Mouse (Mus musculus) heart, postnatal 0 days (tissue): ENCODE results near the gene Pgap1. TPM values are rescaled to one million over a fixed set of nuclear protein-coding genes. Genes with fewer than 3 reads are reported as not detected.

ENCODE experiments used
- ATAC-seq: fragments of 200-750 bp; cut with Nextera tagmentation; 2 replicates; pipeline ENCODE4 v1.8.0; 2017; ENCODE audit warnings: low read depth, moderate number of reproducible peaks, moderate library complexity; ENCODE audit not compliant: insufficient read depth
- DNase-seq: peaks from one replicate; pipeline ENCODE4 v3.0.0-alpha.2; 2016; ENCODE audit warnings: low spot score
- H3K27ac ChIP-seq: fragments of 300-500 bp; sonication (generic); 2 replicates; pipeline ENCODE4 v1.5.1; 2014; ENCODE audit warnings: low read depth, mild to moderate bottlenecking
- H3K27me3 ChIP-seq: fragments of 300-500 bp; sonication (generic); 2 replicates; pipeline ENCODE4 v1.6.1; 2014; ENCODE audit warnings: low read length, mixed read lengths; ENCODE audit not compliant: control insufficient read depth, insufficient read depth
- H3K36me3 ChIP-seq: fragments of 300-500 bp; sonication (generic); replicated peaks from 2 replicates; pipeline ENCODE4 v1.6.1; 2014; ENCODE audit warnings: low read length, mixed read lengths; ENCODE audit not compliant: control insufficient read depth, insufficient read depth
- H3K4me1 ChIP-seq: fragments of 300-500 bp; sonication (generic); 2 replicates; pipeline ENCODE4 v1.6.1; 2014; ENCODE audit warnings: antibody characterized with exemption; ENCODE audit not compliant: control insufficient read depth, insufficient read depth
- H3K4me2 ChIP-seq: fragments of 300-500 bp; sonication (generic); 2 replicates; pipeline ENCODE4 v1.6.1; 2014; ENCODE audit warnings: low read depth, mild to moderate bottlenecking, low read length, moderate library complexity
- H3K4me3 ChIP-seq: fragments of 300-500 bp; sonication (generic); 2 replicates; pipeline ENCODE4 v1.5.1; 2014; ENCODE audit warnings: low read depth, low read length
- H3K9ac ChIP-seq: fragments of 300-500 bp; sonication (generic); replicated peaks from 2 replicates; pipeline ENCODE4 v1.6.1; 2014; ENCODE audit warnings: low read depth, low read length, mixed read lengths
- H3K9me3 ChIP-seq: fragments of 300-500 bp; sonication (generic); replicated peaks from 2 replicates; pipeline ENCODE4 v1.6.1; 2016; ENCODE audit warnings: low read length; ENCODE audit not compliant: control insufficient read depth
- CTCF ChIP-seq: IDR thresholded peaks from 2 replicates; pipeline ENCODE4 v1.5.1; 2016; ENCODE audit warnings: antibody characterized with exemption, control low read depth, low read depth
- EP300 ChIP-seq: IDR thresholded peaks from 2 replicates; pipeline ENCODE4 v1.6.1; 2016; ENCODE audit warnings: antibody characterized with exemption, low read depth
- WGBS: fragments of 180-500 bp; shearing (Covaris S2); extraction: QIAGEN DNeasy Blood & Tissue Kit; methylation state at CpG from one replicate; pipeline ENCODE4 v1.1.7; 2014; 5-methylcytosine and 5-hydroxymethylcytosine counted together
- polyA plus RNA-seq: library from polyadenylated mRNA; unstranded; fragments of >200 nt; fragmentation: Nextera tagmentation; extraction: Ambion mirVana; gene quantifications from 2 replicates; pipeline ENCODE4 v1.2.1, GENCODE M21; 2015
- total RNA-seq: library from RNA; depleted of rRNA; stranded (reverse); fragments of >200 nt; gene quantifications from 2 replicates; pipeline ENCODE4 v1.2.3, GENCODE M21; 2014; ENCODE audit warnings: low replicate concordance

Pgap1 gene
- total and polyA plus RNA-seq, 2 experiments from 2014 or later, result 1.3 to 1.6 TPM

DNA sequence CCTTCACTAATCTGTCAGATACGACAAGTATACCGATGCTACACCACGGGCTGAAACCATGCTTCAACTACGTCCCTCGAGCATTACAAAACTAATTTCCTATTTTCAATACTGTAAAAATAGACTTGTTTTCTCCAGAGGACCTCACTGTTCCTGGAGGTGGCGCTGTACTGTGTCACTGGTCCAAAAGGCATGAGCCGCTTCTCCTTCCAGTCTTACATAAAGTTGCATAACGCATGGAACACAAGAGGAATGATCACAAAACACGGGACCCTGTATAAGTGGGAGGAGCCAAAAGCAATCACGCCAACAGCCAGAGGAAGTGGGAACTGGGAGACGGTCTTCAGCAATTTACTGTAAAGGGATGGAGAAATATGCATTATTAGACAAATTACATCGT is 77.0 kb downstream of the Pgap1 start:
- no peak overlapping the region for H3K4me3 ChIP-seq
- H3K4me1 ChIP-seq, result no peaks in the 10 kb centered on the region
- no peak for ATAC-seq
- no peaks in the 10 kb centered on the region for H3K9me3 ChIP-seq
- H3K27me3 ChIP-seq, result no peaks in the 10 kb centered on the region
- no peaks in the 10 kb centered on the region; the same call in 1 of the 2 replicates for H3K36me3 ChIP-seq
- H3K27ac ChIP-seq, result no peak overlapping the region
- no peak overlapping the region for H3K4me2 ChIP-seq
- TF ChIP-seq EP300, result no peak
- TF ChIP-seq CTCF, result no peak
- no peak overlapping the region for H3K9ac ChIP-seq
- no peak for DNase-seq
- WGBS, result 91% methylated on average over 12 of the region's 12 CpGs

DNA sequence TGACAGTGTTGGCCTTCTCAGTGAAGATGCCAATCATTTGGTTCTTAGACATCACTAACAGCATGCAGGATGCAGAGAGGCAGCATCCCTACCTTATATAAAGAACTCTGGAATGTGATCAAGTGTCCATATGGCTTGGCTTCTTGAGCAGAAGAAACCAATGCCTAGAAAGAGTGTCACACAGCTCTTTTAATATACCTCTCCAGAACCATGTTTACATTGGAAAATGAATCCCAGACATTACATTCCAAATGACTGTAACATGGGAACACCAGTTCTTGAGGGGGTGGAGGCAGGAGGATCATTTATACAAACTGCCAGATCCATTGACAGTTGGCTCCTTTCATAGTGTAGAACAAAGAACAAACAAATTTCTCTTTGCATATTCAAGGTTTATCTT is 88.8 kb downstream of the Pgap1 start:
- Histone ChIP-seq H3K9ac (no peak overlapping the region), H3K4me3 (no peak overlapping the region), H3K4me2 (no peak overlapping the region), H3K27me3 (no peaks in the 10 kb centered on the region), H3K36me3 (no peaks in the 10 kb centered on the region), H3K27ac (no peak overlapping the region), H3K4me1 (no peaks in the 10 kb centered on the region), H3K9me3 (no peaks in the 10 kb centered on the region)
- ATAC-seq (no peak), DNase-seq (no peak)
- TF ChIP-seq CTCF, result no peak
- TF ChIP-seq EP300, result no peak

DNA sequence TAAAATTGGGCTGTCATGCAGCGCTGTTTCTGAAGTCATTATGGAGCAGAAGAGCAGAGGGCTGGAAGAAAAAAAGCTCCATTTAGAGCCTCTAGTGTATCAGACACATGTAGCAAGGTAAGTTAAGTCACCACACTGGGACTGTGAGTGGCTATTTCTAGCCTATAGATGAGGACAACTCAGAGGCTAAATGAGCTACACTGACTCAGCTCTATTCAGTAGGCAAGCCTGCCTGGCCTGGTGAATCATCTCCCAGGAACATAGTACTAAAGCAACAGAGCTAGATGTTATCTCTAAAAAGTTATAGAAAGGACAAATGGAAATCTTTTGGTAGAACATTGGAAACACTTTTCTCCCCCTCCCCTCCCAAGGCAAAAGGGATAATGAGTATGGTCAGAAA is 90.1 kb downstream of the Pgap1 start:
- H3K4me3 ChIP-seq, result no peak overlapping the region
- no peaks in the 10 kb centered on the region for H3K27me3 ChIP-seq
- no peaks in the 10 kb centered on the region for H3K36me3 ChIP-seq
- WGBS, result 85% methylated on average over 1 of the region's 1 CpGs
- no peak overlapping the region for H3K4me2 ChIP-seq
- no peak overlapping the region for H3K27ac ChIP-seq
- no peaks in the 10 kb centered on the region for H3K4me1 ChIP-seq
- no peak overlapping the region for H3K9ac ChIP-seq
- DNase-seq (no peak), ATAC-seq (no peak)
- no peaks in the 10 kb centered on the region for H3K9me3 ChIP-seq
- TF ChIP-seq CTCF (no peak), EP300 (no peak)

DNA sequence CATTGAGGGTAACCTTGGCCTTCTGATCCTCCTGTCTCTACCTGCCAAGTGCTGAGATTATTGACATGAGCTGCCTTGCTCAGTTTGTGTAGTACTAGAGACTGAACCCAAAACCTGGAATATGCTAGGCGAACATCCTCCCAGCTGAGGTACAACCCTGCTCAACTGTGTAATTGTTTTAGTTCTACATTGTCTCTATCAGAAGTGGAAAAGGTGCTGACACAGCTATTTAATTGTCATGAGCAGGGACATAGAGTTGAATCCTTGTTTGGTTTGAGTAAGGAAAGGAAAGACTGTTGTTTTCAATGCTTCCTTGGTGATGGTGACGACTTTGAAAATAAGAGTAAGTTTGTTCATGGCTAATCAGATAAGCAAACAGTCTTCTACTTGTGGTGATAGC is 105.4 kb downstream of the Pgap1 start:
- WGBS, result 71% methylated on average over 2 of the region's 2 CpGs
- DNase-seq (no peak), ATAC-seq (no peak)
- Histone ChIP-seq H3K9me3 (no peaks in the 10 kb centered on the region), H3K36me3 (no peaks in the 10 kb centered on the region), H3K4me2 (no peak overlapping the region), H3K27me3 (0 out of 2 replicates have a peak, but pooled peaks cover 4% of the 10 kb centered on the region), H3K9ac (no peak overlapping the region), H3K27ac (no peak overlapping the region), H3K4me3 (no peak overlapping the region), H3K4me1 (no peaks in the 10 kb centered on the region)
- TF ChIP-seq CTCF, result no peak
- TF ChIP-seq EP300, result no peak

DNA sequence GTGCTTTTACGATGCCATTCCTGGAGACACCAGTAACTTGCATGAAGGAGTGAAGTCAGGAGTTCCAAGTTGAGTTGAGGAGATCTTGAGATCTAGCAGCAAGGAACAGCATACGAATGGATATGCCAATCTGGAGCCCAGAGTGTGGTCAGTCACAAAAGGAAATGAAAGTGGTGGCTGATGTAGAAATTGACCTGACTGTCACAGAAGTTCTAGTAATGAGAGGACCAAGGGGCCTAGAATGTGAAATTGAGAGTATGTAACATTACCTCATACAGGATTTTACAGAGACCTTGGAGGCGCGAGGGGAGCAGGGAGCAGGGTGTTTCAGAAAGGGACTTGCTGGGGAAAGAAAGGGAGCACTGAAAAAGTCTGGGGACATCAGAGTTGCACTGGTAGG is 108.7 kb downstream of the Pgap1 start:
- H3K27me3 ChIP-seq, result 0 out of 2 replicates have a peak, but pooled peaks cover 4% of the 10 kb centered on the region
- H3K36me3 ChIP-seq, result no peaks in the 10 kb centered on the region
- DNase-seq (no peak), ATAC-seq (no peak)
- H3K9me3 ChIP-seq, result no peaks in the 10 kb centered on the region
- no peak overlapping the region for H3K4me3 ChIP-seq
- H3K27ac ChIP-seq, result no peak overlapping the region
- TF ChIP-seq CTCF (no peak), EP300 (no peak)
- H3K4me2 ChIP-seq, result no peak overlapping the region
- 71% methylated on average over 4 of the region's 4 CpGs for WGBS
- H3K9ac ChIP-seq, result no peak overlapping the region
- H3K4me1 ChIP-seq, result no peaks in the 10 kb centered on the region

DNA sequence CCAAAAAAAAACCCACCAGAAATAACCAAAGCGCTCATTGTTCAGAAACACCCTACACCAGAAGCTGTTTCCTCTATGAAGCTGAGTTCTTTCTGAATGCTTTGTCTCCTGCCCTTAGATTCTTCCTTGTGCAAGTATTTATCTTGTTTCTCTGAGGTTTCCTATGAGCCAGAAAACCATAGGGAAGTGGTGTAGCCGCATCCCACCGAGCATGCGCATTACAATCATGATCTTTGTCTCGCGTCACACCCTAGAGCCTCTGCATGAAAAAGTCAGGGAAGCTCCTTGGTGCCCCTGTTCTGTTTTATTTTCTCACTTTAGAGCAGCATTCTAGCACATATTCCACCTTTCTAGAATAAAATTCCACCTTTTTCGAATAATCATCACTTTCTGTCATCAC is 113.8 kb downstream of the Pgap1 start:
- DNase-seq (no peak), ATAC-seq (no peak)
- 45% methylated on average over 7 of the region's 7 CpGs for WGBS
- no peak overlapping the region for H3K9ac ChIP-seq
- no peak overlapping the region for H3K27ac ChIP-seq
- no peaks in the 10 kb centered on the region for H3K4me1 ChIP-seq
- H3K27me3 ChIP-seq, result 0 out of 2 replicates have a peak, but pooled peaks cover 4% of the 10 kb centered on the region
- TF ChIP-seq EP300 (no peak), CTCF (no peak)
- H3K4me3 ChIP-seq, result no peak overlapping the region
- H3K9me3 ChIP-seq, result no peaks in the 10 kb centered on the region
- H3K36me3 ChIP-seq, result no peaks in the 10 kb centered on the region
- no peak overlapping the region for H3K4me2 ChIP-seq
